Mouse (Mus musculus): Measurements from ENCODE around the gene Gm28576.
"Not testable (repeated sequence)": the region's sequence is repeated elsewhere in the genome, so short reads cannot be mapped to it uniquely, and the experiment has no call there.

Gm28576 gene

GRCm38 (mm10) chrY:7722641-7723040, at the start of gene Gm28576:
Gene Gm28576 (plus strand): TSS chrY:7722941.
- DNase-seq (ENCODE audit: low spot score in 2 of 2), result not testable (repeated sequence)

Measured in natural killer cell, adult 2 months (primary cell).